Mouse (Mus musculus) ovary, adult 18-20 months (tissue): Measurements from ENCODE around the gene Irf2.

ENCODE experiments used
- DNase-seq: peaks from one replicate; pipeline ENCODE4 v3.0.0; 2022; ENCODE audit warnings: low spot score, mixed read lengths

The Irf2 gene

DNA sequence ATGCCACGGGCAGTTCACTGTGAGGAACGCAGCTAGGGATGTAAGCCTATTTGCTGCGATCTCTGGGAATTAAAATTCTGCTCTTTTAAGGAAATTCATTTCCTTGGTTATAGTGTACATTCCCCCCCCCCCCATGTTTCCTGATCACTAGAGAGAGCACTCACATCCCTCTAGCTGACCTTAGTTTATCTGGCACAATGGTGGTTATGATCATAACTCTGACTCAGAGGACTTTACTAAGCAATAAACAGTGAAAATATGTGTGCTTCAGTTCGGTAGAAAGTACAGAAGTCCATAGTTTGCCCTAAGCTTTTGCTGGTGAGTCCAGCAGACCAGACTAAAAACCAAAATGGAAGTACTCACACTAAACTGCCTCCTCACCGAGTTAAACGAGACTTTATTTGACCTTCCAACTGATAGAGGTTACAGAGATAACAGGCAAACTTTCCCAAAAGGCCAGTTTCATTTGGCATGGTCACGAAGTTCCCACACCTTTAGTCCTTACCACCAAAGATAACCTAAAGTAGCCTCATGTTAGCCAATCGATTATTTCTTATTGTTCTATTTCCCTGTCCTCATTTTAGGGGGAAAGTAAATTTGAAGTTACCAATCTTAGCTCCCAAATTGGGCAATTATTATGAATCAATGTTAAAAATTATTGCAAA lies 142.4 kb downstream of the Irf2 start:
- no peak for DNase-seq

DNA sequence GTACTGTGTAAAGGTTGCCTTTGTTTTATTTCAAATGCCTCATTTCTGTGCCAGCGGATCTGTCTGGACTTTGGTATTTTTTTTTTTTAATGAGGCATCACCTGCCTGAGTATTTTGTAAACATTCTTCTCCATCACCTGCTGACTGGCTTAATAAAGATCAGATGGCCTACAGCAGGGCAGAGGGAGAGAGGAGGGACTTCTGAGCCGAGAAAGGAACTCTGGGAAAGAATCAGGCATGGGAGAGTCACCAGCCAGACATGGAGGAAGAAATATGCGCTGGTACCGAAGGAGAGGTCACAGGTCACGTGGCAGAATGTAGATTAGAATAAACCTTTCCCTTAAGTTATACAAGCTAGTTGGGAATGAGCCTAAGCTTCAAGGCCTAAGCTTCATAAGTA lies 143.2 kb downstream of the Irf2 start:
- DNase-seq = no peak

DNA sequence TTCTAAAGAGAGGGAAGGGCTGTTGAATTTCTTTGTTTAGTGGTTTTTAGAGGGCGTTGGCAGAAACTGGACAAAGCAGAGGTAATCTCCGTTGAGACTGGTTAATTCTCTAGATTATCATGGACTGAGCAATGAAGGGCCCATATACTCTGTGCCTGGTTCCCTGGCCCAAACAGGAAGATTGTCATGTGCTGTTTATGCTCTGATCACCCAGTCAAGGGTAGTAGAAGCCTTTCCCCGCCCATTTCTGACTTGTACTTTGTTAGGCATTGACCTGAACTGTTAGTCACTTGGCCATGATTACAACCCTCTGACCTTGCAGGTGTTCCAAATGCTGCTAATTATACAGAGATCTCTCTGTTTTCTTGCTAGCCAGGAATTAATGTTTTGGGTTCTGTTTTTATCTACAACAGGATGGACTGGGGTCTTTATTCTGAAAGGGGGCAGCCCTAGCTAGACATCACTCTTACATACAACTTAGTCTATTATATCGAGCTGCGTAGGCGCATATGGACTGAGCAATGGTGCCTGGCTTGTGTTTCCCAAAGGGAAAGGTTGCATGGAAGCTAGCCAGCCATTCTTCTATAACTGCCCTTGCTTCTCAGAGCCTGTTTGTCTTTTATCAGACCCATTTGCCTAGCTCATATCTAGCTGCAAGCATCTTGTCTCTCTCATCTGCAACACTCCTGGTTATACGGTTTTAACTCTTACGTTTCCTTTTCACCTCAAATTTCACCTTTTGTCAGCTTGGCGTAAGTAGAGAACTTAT lies 143.9 kb downstream of the Irf2 start:
- no peak for DNase-seq

DNA sequence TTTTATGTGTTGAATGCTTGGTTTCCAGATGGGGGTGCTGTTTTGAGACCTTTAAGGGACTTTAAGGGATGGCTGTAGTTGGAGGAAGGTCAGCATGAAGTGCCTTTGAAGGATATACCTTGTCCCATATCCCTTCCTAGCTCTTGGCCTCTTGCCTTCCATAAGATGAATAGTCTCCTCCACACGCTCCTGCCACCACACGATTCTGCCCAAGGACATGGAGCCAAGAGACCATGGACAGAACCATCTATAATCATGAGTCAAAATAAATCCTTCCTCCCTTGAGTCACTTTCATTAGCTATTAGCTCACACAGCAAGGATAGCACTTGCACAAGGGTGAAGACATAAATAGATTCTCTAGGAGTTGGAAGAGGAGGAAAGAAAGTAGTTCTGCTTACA lies 146.3 kb downstream of the Irf2 start:
- no peak for DNase-seq

DNA sequence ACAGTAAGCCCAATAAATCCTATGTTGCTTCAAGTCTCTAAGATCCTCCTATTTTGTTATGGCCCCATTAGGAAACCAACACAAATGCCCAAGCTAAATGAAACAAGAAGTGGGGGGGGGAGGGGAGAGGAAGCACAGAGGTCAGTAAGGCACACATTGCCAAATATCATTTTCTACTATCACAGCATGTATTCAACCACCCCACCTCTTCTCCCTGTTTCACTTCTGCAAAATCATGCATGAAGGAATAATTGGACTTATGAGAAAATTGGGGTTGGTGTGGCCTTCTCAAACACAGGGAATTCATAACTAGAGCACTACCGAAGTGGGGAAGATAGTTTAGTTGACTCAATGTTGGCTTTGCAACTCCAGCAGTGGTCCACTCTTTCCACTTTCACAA lies 146.7 kb downstream of the Irf2 start:
- DNase-seq = no peak

DNA sequence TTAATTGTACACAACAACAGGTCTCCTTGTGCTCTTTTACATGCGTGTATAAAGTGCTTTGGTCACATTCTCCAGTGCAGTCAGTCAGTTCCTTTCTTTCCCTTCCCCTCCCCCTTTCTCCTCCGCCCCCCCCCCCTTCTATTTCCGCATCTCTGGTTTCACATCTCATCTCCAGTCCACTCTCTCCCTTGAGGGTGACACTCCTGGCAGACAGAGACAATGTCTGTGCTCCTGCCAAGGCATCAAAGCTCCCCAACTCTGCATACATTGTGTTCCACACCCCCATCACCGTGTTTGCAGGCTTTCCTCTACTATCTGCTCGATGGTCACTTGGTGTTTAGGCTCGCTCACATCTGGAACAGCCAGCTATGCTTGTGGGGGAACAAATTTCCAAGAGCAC lies 147.9 kb downstream of the Irf2 start:
- no peak for DNase-seq

DNA sequence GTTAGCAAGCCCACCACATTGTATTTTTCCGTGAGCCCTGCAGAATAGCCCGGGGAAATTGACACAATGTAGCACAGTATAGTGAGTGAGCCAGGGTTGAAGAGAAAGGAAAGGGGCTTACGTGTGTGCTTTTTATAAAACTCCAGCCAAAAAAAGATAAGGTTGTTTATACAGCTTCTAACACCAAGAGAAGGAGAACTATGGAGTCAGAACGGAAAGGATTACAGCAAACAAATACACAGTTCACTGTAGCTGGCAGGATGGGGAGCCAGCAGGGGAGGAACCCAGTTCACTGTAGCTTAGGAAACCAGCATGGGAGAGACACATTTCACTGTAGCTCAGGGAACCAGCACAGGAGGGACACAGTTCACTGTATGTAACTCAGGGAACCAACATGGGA lies 149.0 kb downstream of the Irf2 start:
- no peak for DNase-seq

DNA sequence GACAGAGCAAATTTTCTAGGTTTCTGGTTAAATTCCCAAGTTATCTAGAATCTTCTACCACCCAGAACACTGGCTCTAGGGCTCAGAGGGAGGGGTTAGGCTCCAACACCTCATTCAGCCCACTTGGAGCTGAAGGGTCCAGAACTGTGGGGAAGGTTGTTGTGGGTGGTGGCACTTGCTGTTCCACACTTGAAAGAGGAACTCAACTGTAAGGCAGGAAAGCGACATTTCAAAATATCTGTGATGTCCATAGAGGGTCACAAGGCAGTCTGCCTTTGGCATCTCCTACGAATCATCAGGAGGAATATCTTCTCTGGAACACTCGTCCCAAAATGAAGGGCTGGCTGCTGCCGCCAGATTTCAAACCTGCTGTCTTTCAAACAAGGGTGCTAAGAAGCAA lies 150.7 kb downstream of the Irf2 start:
- DNase-seq = no peak

DNA sequence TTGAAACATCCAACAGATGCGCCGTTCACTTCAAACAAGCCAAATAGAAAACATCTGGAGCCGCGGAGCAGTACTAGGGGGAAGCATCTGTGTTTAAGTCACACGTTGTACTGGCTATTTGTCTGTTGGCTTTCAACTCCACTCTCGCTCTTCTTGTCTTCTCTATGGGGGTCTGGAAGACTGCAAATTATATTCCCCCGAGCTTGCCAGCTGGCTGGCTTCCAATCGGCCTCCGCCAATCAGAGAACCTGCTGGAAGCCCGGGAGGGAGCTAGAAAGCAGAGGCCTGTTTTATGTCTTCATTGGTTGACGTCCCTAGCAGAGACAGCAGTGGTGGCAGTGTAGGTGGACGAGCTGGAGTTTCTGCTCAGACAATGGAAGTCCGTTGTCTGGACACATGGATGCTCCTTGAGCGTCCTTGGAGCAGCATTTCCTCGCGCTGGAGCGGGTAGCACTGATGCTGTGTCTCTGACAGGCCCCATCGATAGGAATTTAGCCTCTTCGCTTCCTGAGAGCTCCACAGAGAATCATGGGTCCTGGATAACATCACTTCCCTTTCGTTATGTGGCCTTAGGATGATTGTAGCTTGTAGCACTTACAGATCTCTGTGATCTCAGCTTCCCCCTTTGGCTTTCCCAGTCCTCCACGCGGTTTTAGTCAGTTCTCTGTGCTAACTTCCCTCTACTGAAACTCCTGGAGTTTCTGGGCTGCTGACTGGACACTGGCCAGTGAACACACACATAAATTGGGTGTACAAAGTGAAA lies 153.2 kb downstream of the Irf2 start:
- DNase-seq = no peak

DNA sequence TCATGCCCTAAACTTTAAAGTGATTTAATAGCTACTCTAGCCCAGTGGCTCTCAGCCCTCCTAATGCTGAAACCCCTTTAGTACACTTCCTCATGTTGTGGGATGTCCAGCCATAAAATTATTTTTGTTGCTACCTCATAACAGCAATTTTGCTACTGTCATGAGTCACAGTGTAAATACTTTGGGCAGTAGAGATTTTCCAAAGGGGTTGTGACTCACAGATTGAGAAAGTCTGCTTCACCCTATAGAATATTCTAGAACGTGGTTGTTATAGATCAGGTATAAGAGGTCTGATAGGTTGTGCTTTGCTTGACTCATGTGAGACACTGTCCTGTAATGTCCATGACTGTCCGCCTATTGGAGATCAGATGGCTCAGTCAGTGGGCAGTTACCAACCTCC lies 154.9 kb downstream of the Irf2 start:
- DNase-seq = no peak

DNA sequence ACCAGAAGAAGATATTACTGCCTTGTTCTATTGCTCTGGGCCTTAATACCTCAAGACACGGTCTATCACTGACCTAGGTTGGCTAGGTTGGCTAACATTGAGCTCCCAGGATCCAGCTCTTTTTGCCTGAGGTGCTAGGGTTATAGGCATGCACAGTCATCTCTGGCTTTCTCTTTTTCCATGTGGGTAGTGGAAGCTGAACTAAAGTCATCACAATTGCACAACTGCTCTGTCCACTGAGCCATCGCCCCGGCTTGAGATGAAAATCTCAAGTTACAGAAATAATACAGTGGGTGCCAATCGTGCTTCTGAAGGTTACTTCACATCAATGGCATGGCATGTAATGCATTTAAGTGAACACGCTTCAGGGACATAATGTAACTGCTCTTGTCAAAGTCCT lies 156.5 kb downstream of the Irf2 start:
- DNase-seq = no peak

DNA sequence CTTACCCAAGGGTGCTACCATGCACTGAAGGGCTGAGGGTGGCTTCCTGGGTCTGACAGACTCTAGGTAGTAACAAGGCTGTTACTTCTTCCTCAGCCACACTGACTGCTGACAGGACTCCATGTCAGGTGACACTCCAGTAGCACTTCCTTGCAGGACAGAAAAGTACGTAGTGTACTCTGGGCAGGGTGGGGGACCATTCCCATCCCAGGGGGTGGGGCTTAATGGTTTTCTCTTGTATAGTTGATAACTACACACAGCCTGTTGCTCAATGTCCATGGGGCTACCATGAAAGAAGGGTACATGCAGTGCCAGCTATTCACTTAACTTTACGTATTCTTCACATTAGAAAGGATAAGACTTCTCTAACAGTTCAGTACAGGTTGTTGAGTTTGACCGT lies 157.2 kb downstream of the Irf2 start:
- no peak for DNase-seq
